Mouse (Mus musculus) thymus, postnatal 14 days (tissue): Measurements from ENCODE around the gene Chdh.

Experiments
- DNase-seq: peaks from one replicate; pipeline ENCODE4 v3.0.0; 2021

Gene Chdh

DNA sequence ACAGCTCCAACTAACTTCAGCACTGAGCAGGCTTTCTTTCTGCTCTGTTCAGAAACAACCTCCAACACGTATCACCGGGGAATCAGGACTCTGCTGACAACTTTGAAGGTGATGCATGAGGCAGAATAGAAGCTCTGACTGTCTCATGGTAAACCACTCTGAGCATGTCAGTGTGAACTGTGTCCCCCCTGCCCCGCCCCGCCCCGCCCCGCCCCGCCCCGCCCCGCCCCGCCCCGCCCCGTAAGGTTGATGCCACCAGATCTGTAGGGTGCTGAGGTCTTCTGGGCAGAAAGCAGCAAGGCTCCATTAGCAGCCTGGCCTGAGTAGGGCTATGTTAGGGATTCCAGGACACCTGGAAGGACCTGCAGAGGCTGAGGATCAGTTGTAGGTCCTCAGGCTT, 57.9 kb downstream of the Chdh start:
- no peak for DNase-seq

DNA sequence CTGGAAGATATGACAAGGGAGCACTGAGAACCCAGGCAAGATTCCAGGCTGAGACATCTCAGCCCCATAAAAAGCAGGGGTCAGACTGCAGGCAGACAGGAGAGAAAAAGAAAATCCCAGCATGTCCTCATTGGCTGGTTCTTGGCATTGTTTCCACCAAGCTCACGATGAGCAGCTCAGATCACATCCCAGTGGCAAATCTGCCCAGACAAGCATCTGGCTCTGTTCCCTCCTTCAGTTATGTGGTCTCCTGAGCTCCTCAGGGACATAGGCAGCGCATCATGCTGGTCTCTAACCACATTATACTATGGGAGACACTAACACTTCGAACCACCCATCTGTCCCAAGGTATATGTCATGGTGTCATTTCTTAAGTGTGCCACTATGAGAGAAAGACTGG, 59.7 kb downstream of the Chdh start:
- no peak for DNase-seq

DNA sequence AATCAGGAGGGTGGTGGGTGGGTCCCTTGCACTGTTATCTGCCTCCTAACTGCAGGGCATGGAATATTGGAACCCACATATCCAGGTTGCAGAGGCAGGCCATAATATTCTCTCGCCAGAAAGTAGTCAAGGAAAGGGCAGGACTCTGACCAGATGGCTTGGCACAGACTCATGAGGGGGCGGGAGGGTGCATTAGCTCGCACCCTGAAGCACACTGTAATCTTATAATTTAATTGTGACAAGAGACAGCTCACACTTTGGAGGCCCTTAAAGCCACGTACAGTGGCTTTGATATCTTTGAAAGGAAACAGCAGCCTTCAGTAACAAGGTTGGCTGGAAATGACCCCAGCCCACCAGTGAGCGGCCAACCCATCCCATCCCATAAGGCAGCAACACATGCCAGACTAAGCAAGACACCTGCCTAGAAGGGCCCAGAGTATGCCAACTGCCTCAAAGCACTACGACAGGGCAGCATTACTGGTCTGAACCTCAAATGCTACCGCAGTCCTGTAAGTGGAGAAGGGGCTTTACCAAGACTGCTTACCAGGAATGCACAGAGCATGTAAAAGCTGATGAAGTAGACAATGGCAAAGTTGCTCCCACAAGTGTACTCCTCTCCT, 66.6 kb downstream of the Chdh start:
- no peak for DNase-seq

GRCm38 (mm10) chr14:30078115-30078808, 69.4 kb downstream of the Chdh start:
- DNase-seq, result no peak

GRCm38 (mm10) chr14:30079729-30080128, 70.9 kb downstream of the Chdh start:
- DNase-seq, result no peak
